Mouse (Mus musculus) intestine, embryonic 15.5 days (tissue): ENCODE measurements around the gene Wdr82. TPM values are rescaled to one million over a fixed set of nuclear protein-coding genes. Genes with fewer than 3 reads are reported as not detected.
A peak's percentile ranks its signal among the peaks of the same experiment; 100 is the strongest.

Source experiments
- ATAC-seq: fragments of 200-750 bp; cut with Nextera tagmentation; 2 replicates; pipeline ENCODE4 v1.8.0; 2017; ENCODE audit warnings: moderate TSS enrichment, moderate library complexity
- H3K27ac ChIP-seq: fragments of 300-500 bp; sonication (generic); 2 replicates; pipeline ENCODE4 v1.5.1; 2015; ENCODE audit warnings: mild to moderate bottlenecking, inconsistent platforms
- H3K27me3 ChIP-seq: fragments of 300-500 bp; sonication (generic); replicated peaks from 2 replicates; pipeline ENCODE4 v1.6.1; 2015; ENCODE audit warnings: inconsistent platforms
- H3K36me3 ChIP-seq: fragments of 300-500 bp; sonication (generic); 2 replicates; pipeline ENCODE4 v1.6.1; 2015; ENCODE audit warnings: inconsistent platforms
- H3K4me1 ChIP-seq: fragments of 300-500 bp; sonication (generic); replicated peaks from 2 replicates; pipeline ENCODE4 v1.6.1; 2015; ENCODE audit warnings: inconsistent platforms
- H3K4me2 ChIP-seq: fragments of 300-500 bp; sonication (generic); replicated peaks from 2 replicates; pipeline ENCODE4 v1.6.1; 2015; ENCODE audit warnings: mild to moderate bottlenecking, inconsistent platforms
- H3K4me3 ChIP-seq: fragments of 300-500 bp; sonication (generic); replicated peaks from 2 replicates; pipeline ENCODE4 v1.5.1; 2015; ENCODE audit warnings: inconsistent platforms
- H3K9ac ChIP-seq: fragments of 300-500 bp; sonication (generic); 2 replicates; pipeline ENCODE4 v1.6.1; 2015; ENCODE audit warnings: inconsistent platforms
- H3K9me3 ChIP-seq: fragments of 300-500 bp; sonication (generic); 2 replicates; pipeline ENCODE4 v1.6.1; 2016; ENCODE audit warnings: inconsistent platforms
- WGBS: fragments of 180-500 bp; shearing (Covaris S2); methylation state at CpG from one replicate; pipeline ENCODE4 v1.1.7; 2015; 5-methylcytosine and 5-hydroxymethylcytosine counted together
- polyA plus RNA-seq: library from polyadenylated mRNA; unstranded; fragments of >200 nt; fragmentation: Nextera tagmentation; extraction: Ambion mirVana; gene quantifications from 2 replicates; pipeline ENCODE4 v1.2.1, GENCODE M21; 2015

Wdr82 gene
- 16.5 and 19.0 TPM in 2 replicates for polyA plus RNA-seq

GRCm38 (mm10) chr9:106170556-106171345 is at the start of gene Wdr82:
Gene Wdr82 (plus strand): TSS chr9:106170928.
- peak within 1 kb of the TSS; percentile 89 for H3K9ac ChIP-seq
- H3K4me2 ChIP-seq, result peak within 1 kb of the TSS; percentile 93
- H3K4me1 ChIP-seq, result peaks cover 16% of the 10 kb centered on the region; the same call in 1 of the 2 replicates
- no peaks in the 10 kb centered on the region for H3K9me3 ChIP-seq
- WGBS, result 1% methylated on average over 78 of the region's 81 CpGs
- peak within 1 kb of the TSS; percentile 98 for H3K27ac ChIP-seq
- H3K36me3 ChIP-seq, result no peaks in the 10 kb centered on the region
- peak; percentile 94 for ATAC-seq
- H3K27me3 ChIP-seq, result no peaks in the 10 kb centered on the region
- H3K4me3 ChIP-seq, result peak within 1 kb of the TSS; percentile 89

- Histone ChIP-seq H3K9ac (no peak overlapping the region), H3K9me3 (no peaks in the 10 kb centered on the region), H3K4me2 (no peak overlapping the region), H3K27ac (no peak overlapping the region), H3K4me1 (no peaks in the 10 kb centered on the region; the same call in 1 of the 2 replicates), H3K27me3 (no peaks in the 10 kb centered on the region), H3K36me3 (no peaks in the 10 kb centered on the region), H3K4me3 (no peak overlapping the region)
- 49% methylated on average over 4 of the region's 4 CpGs for WGBS
- ATAC-seq, result peak; percentile 28; the same call in 1 of the 2 replicates
Observed at GRCm38 (mm10) chr9:106123599-106123998, 47.1 kb upstream of the Wdr82 start.

GRCm38 (mm10) chr9:106126786-106127251 is 43.9 kb upstream of the Wdr82 start:
- Histone ChIP-seq H3K4me1 (no peaks in the 10 kb centered on the region; the same call in 1 of the 2 replicates), H3K27me3 (no peaks in the 10 kb centered on the region), H3K9me3 (no peaks in the 10 kb centered on the region), H3K4me3 (no peak overlapping the region), H3K36me3 (no peaks in the 10 kb centered on the region), H3K9ac (no peak overlapping the region), H3K27ac (no peak overlapping the region), H3K4me2 (no peak overlapping the region)
- ATAC-seq, result no peak
- WGBS, result 61% methylated on average over 2 of the region's 2 CpGs

GRCm38 (mm10) chr9:106129072-106129471 is 41.7 kb upstream of the Wdr82 start:
- WGBS, result 67% methylated on average over 2 of the region's 2 CpGs
- no peak for ATAC-seq
- H3K9ac ChIP-seq, result no peak overlapping the region

GRCm38 (mm10) chr9:106130250-106130649 is 40.5 kb upstream of the Wdr82 start:
- ATAC-seq, result no peak
- Histone ChIP-seq H3K4me2 (no peak overlapping the region), H3K4me1 (no peaks in the 10 kb centered on the region; the same call in 1 of the 2 replicates), H3K36me3 (no peaks in the 10 kb centered on the region), H3K9me3 (no peaks in the 10 kb centered on the region), H3K9ac (no peak overlapping the region), H3K27me3 (no peaks in the 10 kb centered on the region), H3K4me3 (no peak overlapping the region), H3K27ac (no peak overlapping the region)
- 82% methylated on average over 7 of the region's 7 CpGs for WGBS

More at GRCm38 (mm10) chr9:106129072-106129471, 41.7 kb upstream of the Wdr82 start:
- no peaks in the 10 kb centered on the region for H3K27me3 ChIP-seq
- no peaks in the 10 kb centered on the region; the same call in 1 of the 2 replicates for H3K4me1 ChIP-seq
- H3K27ac ChIP-seq, result no peak overlapping the region
- no peaks in the 10 kb centered on the region for H3K36me3 ChIP-seq
- no peaks in the 10 kb centered on the region for H3K9me3 ChIP-seq
- no peak overlapping the region for H3K4me2 ChIP-seq
- H3K4me3 ChIP-seq, result no peak overlapping the region

GRCm38 (mm10) chr9:106137671-106138216 is 33.0 kb upstream of the Wdr82 start:
- Histone ChIP-seq H3K4me3 (no peak overlapping the region), H3K9me3 (no peaks in the 10 kb centered on the region), H3K27ac (no peak overlapping the region), H3K4me1 (no peaks in the 10 kb centered on the region), H3K9ac (no peak overlapping the region), H3K4me2 (no peak overlapping the region), H3K27me3 (no peaks in the 10 kb centered on the region), H3K36me3 (no peaks in the 10 kb centered on the region)
- no peak for ATAC-seq
- WGBS, result 66% methylated on average over 10 of the region's 10 CpGs

- H3K27me3 ChIP-seq, result no peaks in the 10 kb centered on the region
- 0 out of 2 replicates have a peak, but pooled peaks have one; percentile 25 for ATAC-seq
- no peaks in the 10 kb centered on the region for H3K4me1 ChIP-seq
- 63% methylated on average over 10 of the region's 10 CpGs for WGBS
- H3K9ac ChIP-seq, result no peak overlapping the region
- no peak overlapping the region for H3K27ac ChIP-seq
- no peak overlapping the region for H3K4me2 ChIP-seq
- H3K36me3 ChIP-seq, result no peaks in the 10 kb centered on the region
- no peaks in the 10 kb centered on the region for H3K9me3 ChIP-seq
- no peak overlapping the region for H3K4me3 ChIP-seq
Observed at GRCm38 (mm10) chr9:106139763-106140162, 31.0 kb upstream of the Wdr82 start.

GRCm38 (mm10) chr9:106141955-106142354 is 28.8 kb upstream of the Wdr82 start:
- 85% methylated on average over 12 of the region's 12 CpGs for WGBS
- Histone ChIP-seq H3K4me3 (no peak overlapping the region), H3K36me3 (no peaks in the 10 kb centered on the region), H3K27ac (no peak overlapping the region), H3K9me3 (no peaks in the 10 kb centered on the region), H3K9ac (no peak overlapping the region), H3K27me3 (no peaks in the 10 kb centered on the region), H3K4me2 (no peak overlapping the region), H3K4me1 (no peaks in the 10 kb centered on the region)
- ATAC-seq, result no peak

GRCm38 (mm10) chr9:106144176-106144575 is 26.6 kb upstream of the Wdr82 start:
- Histone ChIP-seq H3K27me3 (peaks cover 19% of the 10 kb centered on the region), H3K9me3 (no peaks in the 10 kb centered on the region), H3K9ac (no peak overlapping the region), H3K4me3 (no peak overlapping the region), H3K27ac (no peak overlapping the region), H3K36me3 (no peaks in the 10 kb centered on the region), H3K4me1 (peaks cover 16% of the 10 kb centered on the region), H3K4me2 (no peak overlapping the region)
- ATAC-seq, result no peak
- 86% methylated on average over 7 of the region's 7 CpGs for WGBS

- Histone ChIP-seq H3K36me3 (no peaks in the 10 kb centered on the region), H3K9ac (no peak overlapping the region), H3K27ac (no peak overlapping the region), H3K4me2 (no peak overlapping the region), H3K4me3 (no peak overlapping the region), H3K9me3 (no peaks in the 10 kb centered on the region), H3K4me1 (peaks cover 16% of the 10 kb centered on the region), H3K27me3 (peaks cover 33% of the 10 kb centered on the region)
- WGBS, result 84% methylated on average over 2 of the region's 2 CpGs
- no peak for ATAC-seq
Observed at GRCm38 (mm10) chr9:106145582-106145981, 25.1 kb upstream of the Wdr82 start.

GRCm38 (mm10) chr9:106147281-106147680 is 23.4 kb upstream of the Wdr82 start:
- peaks cover 16% of the 10 kb centered on the region for H3K4me1 ChIP-seq
- no peak overlapping the region for H3K9ac ChIP-seq
- WGBS, result 27% methylated on average over 5 of the region's 5 CpGs

GRCm38 (mm10) chr9:106147851-106148431 is 22.8 kb upstream of the Wdr82 start:
- H3K27me3 ChIP-seq, result peaks cover 34% of the 10 kb centered on the region
- ATAC-seq, result peak; percentile 48; the same call in 1 of the 2 replicates
- peaks cover 16% of the 10 kb centered on the region for H3K4me1 ChIP-seq
- no peaks in the 10 kb centered on the region for H3K9me3 ChIP-seq
- H3K27ac ChIP-seq, result no peak overlapping the region
- H3K4me2 ChIP-seq, result peak overlapping the region; percentile 72
- H3K9ac ChIP-seq, result peak overlapping the region; percentile 26; the same call in 1 of the 2 replicates
- peak overlapping the region; percentile 33; the same call in 1 of the 2 replicates for H3K4me3 ChIP-seq
- 5% methylated on average over 10 of the region's 10 CpGs for WGBS
- no peaks in the 10 kb centered on the region for H3K36me3 ChIP-seq

More at GRCm38 (mm10) chr9:106147281-106147680, 23.4 kb upstream of the Wdr82 start:
- Histone ChIP-seq H3K27ac (no peak overlapping the region), H3K4me3 (no peak overlapping the region), H3K9me3 (no peaks in the 10 kb centered on the region), H3K27me3 (peaks cover 34% of the 10 kb centered on the region), H3K36me3 (no peaks in the 10 kb centered on the region), H3K4me2 (peak overlapping the region; percentile 72; the same call in 1 of the 2 replicates)
- no peak for ATAC-seq
